Mouse (Mus musculus): ENCODE measurements around the gene Ptger4. TPM values are rescaled to one million over a fixed set of nuclear protein-coding genes. Genes with fewer than 3 reads are reported as not detected.
A peak's percentile ranks its signal among the peaks of the same experiment; 100 is the strongest.

Ptger4 gene
- polyA plus RNA-seq, 1 experiment from 2014 or later = 3.3 TPM

- Histone ChIP-seq H3K9me3 (ENCODE audit: control insufficient read depth, low read length) (no peaks in the 10 kb centered on the region), H3K4me2 (ENCODE audit: low read length) (no peak overlapping the region), H3K36me3 (ENCODE audit: control insufficient read depth, insufficient read depth, low read length) (peaks cover 29% of the 10 kb centered on the region), H3K27me3 (ENCODE audit: control insufficient read depth, insufficient read depth, low read length) (no peaks in the 10 kb centered on the region), H3K4me1 (ENCODE audit: control insufficient read depth in 2 of 2, insufficient read depth in 2 of 2, low read length in 2 of 2) (peaks cover 0 to 13% of the 10 kb centered on the region in 2 experiments; a peak in 2 of 4 replicates), H3K27ac (replicated peaks in 1 of 2; ENCODE audit: control insufficient read depth in 1 of 2, insufficient read depth in 1 of 2, low read depth in 2 of 2, low read length in 2 of 2) (no peak overlapping the region), H3K4me3 (ENCODE audit: control insufficient read depth in 1 of 2, insufficient read depth in 1 of 2, low read depth in 1 of 2, low read length in 2 of 2) (no peak overlapping the region), H3K9ac (ENCODE audit: low read length) (no peak overlapping the region)
- ATAC-seq (ENCODE audit: insufficient number of reproducible peaks, insufficient read depth, low FRiP score, low read depth) = no peak
- WGBS = 49% methylated on average over 4 of the region's 4 CpGs
These were observed 56.9 kb downstream of the Ptger4 start for GRCm38 (mm10) chr15:5187116-5187515.

DNA sequence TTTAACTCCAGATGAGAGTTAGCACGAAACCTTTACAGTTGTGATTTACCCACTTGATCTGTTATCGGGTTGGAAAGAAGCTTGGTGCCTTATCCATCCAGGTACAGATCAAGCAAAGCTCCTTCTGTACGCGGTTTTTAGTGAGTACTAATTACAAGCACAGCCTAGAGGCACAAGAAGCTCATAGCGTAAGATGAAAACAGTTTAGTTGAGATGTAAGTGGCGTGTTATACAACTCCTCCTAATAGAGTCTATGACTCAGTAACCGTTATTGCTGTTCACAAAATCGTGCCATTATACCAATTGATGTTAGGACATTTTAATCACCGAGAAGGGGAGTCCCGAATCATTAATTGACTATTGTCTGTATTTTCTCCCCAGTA lies 57.7 kb downstream of the Ptger4 start:
- H3K27ac ChIP-seq (replicated peaks in 1 of 2; ENCODE audit: control insufficient read depth in 1 of 2, insufficient read depth in 1 of 2, low read depth in 2 of 2, low read length in 2 of 2) = peak overlapping the region in 1 of 2 experiments; percentile 82; a peak in 2 of 4 replicates
- H3K4me3 ChIP-seq (ENCODE audit: control insufficient read depth in 1 of 2, insufficient read depth in 1 of 2, low read depth in 1 of 2, low read length in 2 of 2) = peak overlapping the region; percentile 77 to 90
- H3K36me3 ChIP-seq (ENCODE audit: control insufficient read depth, insufficient read depth, low read length) = peaks cover 22% of the 10 kb centered on the region
- no peaks in the 10 kb centered on the region for H3K27me3 ChIP-seq (ENCODE audit: control insufficient read depth, insufficient read depth, low read length)
- WGBS = 35% methylated on average over 10 of the region's 10 CpGs
- H3K9me3 ChIP-seq (ENCODE audit: control insufficient read depth, low read length) = no peaks in the 10 kb centered on the region
- H3K4me2 ChIP-seq (ENCODE audit: low read length) = peak overlapping the region; percentile 89
- no peak for ATAC-seq (ENCODE audit: insufficient number of reproducible peaks, insufficient read depth, low FRiP score, low read depth)
- peak overlapping the region; percentile 88 for H3K9ac ChIP-seq (ENCODE audit: low read length)
- H3K4me1 ChIP-seq (ENCODE audit: control insufficient read depth in 2 of 2, insufficient read depth in 2 of 2, low read length in 2 of 2) = peaks cover 0 to 13% of the 10 kb centered on the region in 2 experiments; a peak in 2 of 4 replicates

DNA sequence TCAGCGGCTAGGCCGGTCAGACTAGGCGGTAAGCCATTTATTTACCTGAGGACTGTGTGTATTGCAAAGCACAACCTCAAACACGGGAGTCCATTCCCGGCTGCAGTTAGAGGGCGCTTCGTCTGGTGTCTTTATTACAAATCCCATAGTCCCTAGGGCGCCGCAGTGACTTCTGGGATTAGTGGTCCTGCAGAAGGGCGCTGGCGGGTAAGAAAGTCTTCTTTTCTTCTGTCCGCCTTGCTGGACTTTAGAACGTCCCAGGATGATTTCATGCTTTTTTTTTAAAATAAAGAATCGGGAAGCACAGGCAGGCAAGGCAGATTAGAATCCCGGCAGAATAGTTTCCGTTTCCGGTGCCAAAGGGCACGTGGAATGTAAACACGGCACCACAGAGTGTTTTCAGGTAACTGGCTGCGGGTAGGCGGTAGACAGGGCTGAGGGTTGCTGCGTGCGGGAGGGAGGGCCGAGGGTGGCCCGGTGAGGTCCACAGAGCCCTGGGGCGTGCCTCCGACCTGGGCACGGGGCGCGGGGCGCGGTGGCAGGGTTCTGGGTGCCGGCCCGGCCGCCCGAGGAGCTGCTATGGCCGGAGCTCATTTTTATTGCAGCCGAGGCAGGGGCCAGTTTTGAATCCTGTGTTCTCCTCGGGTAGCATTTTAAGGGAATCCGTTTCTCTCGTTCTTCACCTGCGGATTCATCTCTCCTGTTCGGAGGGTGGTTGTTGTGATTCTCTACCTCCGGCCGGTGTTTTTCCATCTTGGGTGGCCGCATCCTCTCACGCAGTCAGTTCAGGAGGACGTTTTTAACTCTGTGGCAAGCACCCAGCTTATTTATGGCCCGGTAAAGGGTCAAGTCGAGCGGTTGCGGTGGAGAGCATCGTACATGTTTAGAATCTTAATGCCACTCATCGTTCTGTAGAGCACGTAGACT lies 58.4 kb downstream of the Ptger4 start, which contains the start of gene Ttc33:
Ttc33 (plus strand) TSS at position 160 of the 927 bp plus-strand sequence.
- ATAC-seq (ENCODE audit: insufficient number of reproducible peaks, insufficient read depth, low FRiP score, low read depth) = peak; percentile 70
- H3K27ac ChIP-seq (replicated peaks in 1 of 2; ENCODE audit: control insufficient read depth in 1 of 2, insufficient read depth in 1 of 2, low read depth in 2 of 2, low read length in 2 of 2) = peak within 1 kb of the TSS; percentile 82 to 83
- H3K4me3 ChIP-seq (ENCODE audit: control insufficient read depth in 1 of 2, insufficient read depth in 1 of 2, low read depth in 1 of 2, low read length in 2 of 2) = peak within 1 kb of the TSS; percentile 77 to 90
- H3K27me3 ChIP-seq (ENCODE audit: control insufficient read depth, insufficient read depth, low read length) = no peaks in the 10 kb centered on the region
- WGBS = under 1% methylated on average over 55 of the region's 55 CpGs
- H3K9ac ChIP-seq (ENCODE audit: low read length) = peak within 1 kb of the TSS; percentile 88
- peaks cover 0 to 13% of the 10 kb centered on the region in 2 experiments; a peak in 2 of 4 replicates for H3K4me1 ChIP-seq (ENCODE audit: control insufficient read depth in 2 of 2, insufficient read depth in 2 of 2, low read length in 2 of 2)
- peaks cover 16% of the 10 kb centered on the region for H3K36me3 ChIP-seq (ENCODE audit: control insufficient read depth, insufficient read depth, low read length)
- no peaks in the 10 kb centered on the region for H3K9me3 ChIP-seq (ENCODE audit: control insufficient read depth, low read length)
- peak within 1 kb of the TSS; percentile 89 for H3K4me2 ChIP-seq (ENCODE audit: low read length)

DNA sequence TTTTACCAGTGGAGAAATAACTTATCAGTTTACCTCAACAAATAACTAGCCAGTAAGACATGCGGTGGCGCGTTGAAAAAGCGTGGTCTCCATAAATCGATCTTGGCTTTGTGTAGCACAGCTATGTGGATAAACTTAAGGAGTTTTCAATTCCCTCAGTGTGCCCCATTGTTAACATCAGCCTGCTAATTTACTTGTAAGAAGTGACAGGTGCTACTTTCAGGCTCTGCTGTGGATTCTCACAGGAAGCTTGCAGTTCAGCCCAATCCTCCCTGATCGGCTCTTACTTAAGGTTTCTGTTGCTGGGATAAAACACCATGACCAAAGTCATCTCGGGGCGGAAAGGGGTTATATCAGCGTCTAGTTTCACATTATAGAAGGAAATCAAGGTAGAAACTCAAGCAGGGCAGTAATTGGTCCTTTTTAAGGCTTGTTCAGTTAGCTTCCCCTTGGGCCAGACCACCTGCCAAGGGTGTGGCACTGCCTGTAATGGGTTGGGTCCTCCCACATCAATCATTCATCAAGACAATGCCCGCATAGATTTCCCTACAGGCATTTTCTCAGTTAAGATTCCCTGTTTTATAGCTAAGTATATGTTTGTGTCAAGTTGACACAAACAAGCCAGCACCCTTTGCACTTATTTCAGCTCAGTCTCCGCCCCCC lies 59.2 kb downstream of the Ptger4 start:
- Histone ChIP-seq H3K4me3 (ENCODE audit: control insufficient read depth in 1 of 2, insufficient read depth in 1 of 2, low read depth in 1 of 2, low read length in 2 of 2) (peak overlapping the region; percentile 77 to 90), H3K9me3 (ENCODE audit: control insufficient read depth, low read length) (no peaks in the 10 kb centered on the region), H3K9ac (ENCODE audit: low read length) (peak overlapping the region; percentile 88), H3K27ac (replicated peaks in 1 of 2; ENCODE audit: control insufficient read depth in 1 of 2, insufficient read depth in 1 of 2, low read depth in 2 of 2, low read length in 2 of 2) (peak overlapping the region in 1 of 2 experiments; percentile 82; a peak in 2 of 4 replicates), H3K36me3 (ENCODE audit: control insufficient read depth, insufficient read depth, low read length) (peaks cover 14% of the 10 kb centered on the region), H3K4me1 (ENCODE audit: control insufficient read depth in 2 of 2, insufficient read depth in 2 of 2, low read length in 2 of 2) (peaks cover 0 to 13% of the 10 kb centered on the region in 2 experiments; a peak in 2 of 4 replicates), H3K4me2 (ENCODE audit: low read length) (peak overlapping the region; percentile 89), H3K27me3 (ENCODE audit: control insufficient read depth, insufficient read depth, low read length) (no peaks in the 10 kb centered on the region)
- no peak for ATAC-seq (ENCODE audit: insufficient number of reproducible peaks, insufficient read depth, low FRiP score, low read depth)
- WGBS = 42% methylated on average over 11 of the region's 11 CpGs

- ATAC-seq (ENCODE audit: insufficient number of reproducible peaks, insufficient read depth, low FRiP score, low read depth) = no peak
These were observed 70.7 kb downstream of the Ptger4 start for GRCm38 (mm10) chr15:5173217-5173820.

GRCm38 (mm10) chr15:5165121-5165773 lies 78.7 kb downstream of the Ptger4 start:
- no peak overlapping the region for H3K4me2 ChIP-seq (ENCODE audit: low read length)
- no peaks in the 10 kb centered on the region for H3K9me3 ChIP-seq (ENCODE audit: control insufficient read depth, low read length)
- no peak overlapping the region for H3K9ac ChIP-seq (ENCODE audit: low read length)
- no peaks in the 10 kb centered on the region for H3K27me3 ChIP-seq (ENCODE audit: control insufficient read depth, insufficient read depth, low read length)
- H3K36me3 ChIP-seq (ENCODE audit: control insufficient read depth, insufficient read depth, low read length) = peaks cover 71% of the 10 kb centered on the region
- no peak overlapping the region for H3K27ac ChIP-seq (replicated peaks in 1 of 2; ENCODE audit: control insufficient read depth in 1 of 2, insufficient read depth in 1 of 2, low read depth in 2 of 2, low read length in 2 of 2)
- WGBS = 71% methylated on average over 12 of the region's 12 CpGs
- H3K4me1 ChIP-seq (ENCODE audit: control insufficient read depth in 2 of 2, insufficient read depth in 2 of 2, low read length in 2 of 2) = 0 out of 4 replicates have a peak, but pooled peaks cover 0 to 3% of the 10 kb centered on the region in 2 experiments
- H3K4me3 ChIP-seq (ENCODE audit: control insufficient read depth in 1 of 2, insufficient read depth in 1 of 2, low read depth in 1 of 2, low read length in 2 of 2) = no peak overlapping the region
- ATAC-seq (ENCODE audit: insufficient number of reproducible peaks, insufficient read depth, low FRiP score, low read depth) = no peak

More at GRCm38 (mm10) chr15:5173217-5173820, 70.7 kb downstream of the Ptger4 start:
- no peak overlapping the region for H3K4me3 ChIP-seq (ENCODE audit: control insufficient read depth in 1 of 2, insufficient read depth in 1 of 2, low read depth in 1 of 2, low read length in 2 of 2)
- WGBS = 86% methylated on average over 12 of the region's 12 CpGs
- H3K27me3 ChIP-seq (ENCODE audit: control insufficient read depth, insufficient read depth, low read length) = no peaks in the 10 kb centered on the region
- H3K4me1 ChIP-seq (ENCODE audit: control insufficient read depth in 2 of 2, insufficient read depth in 2 of 2, low read length in 2 of 2) = no peaks in the 10 kb centered on the region
- H3K9ac ChIP-seq (ENCODE audit: low read length) = no peak overlapping the region
- no peak overlapping the region for H3K27ac ChIP-seq (replicated peaks in 1 of 2; ENCODE audit: control insufficient read depth in 1 of 2, insufficient read depth in 1 of 2, low read depth in 2 of 2, low read length in 2 of 2)
- no peaks in the 10 kb centered on the region for H3K9me3 ChIP-seq (ENCODE audit: control insufficient read depth, low read length)
- H3K4me2 ChIP-seq (ENCODE audit: low read length) = no peak overlapping the region
- H3K36me3 ChIP-seq (ENCODE audit: control insufficient read depth, insufficient read depth, low read length) = peaks cover 78% of the 10 kb centered on the region

DNA sequence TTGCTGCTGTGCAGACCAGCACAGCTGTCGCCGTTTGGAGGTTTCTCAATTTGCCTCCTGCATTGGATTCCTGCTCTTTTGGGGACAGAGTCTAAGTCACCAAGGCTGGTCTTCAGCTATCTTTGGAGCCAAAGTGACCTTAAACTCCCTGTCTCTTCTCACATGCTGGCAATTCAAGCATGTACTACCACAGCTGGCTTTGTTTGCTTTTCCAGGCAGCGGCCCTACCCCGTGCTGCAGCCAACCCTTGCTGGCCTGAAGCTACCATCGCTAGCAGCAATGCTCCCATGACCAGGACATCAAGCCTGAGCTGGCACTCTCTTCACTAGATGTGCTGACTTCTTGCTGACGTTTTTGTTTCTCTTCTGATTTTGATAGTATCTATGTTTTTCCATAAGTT lies 85.2 kb downstream of the Ptger4 start:
- H3K27ac ChIP-seq (replicated peaks in 1 of 2; ENCODE audit: control insufficient read depth in 1 of 2, insufficient read depth in 1 of 2, low read depth in 2 of 2, low read length in 2 of 2) = no peak overlapping the region
- no peak for ATAC-seq (ENCODE audit: insufficient number of reproducible peaks, insufficient read depth, low FRiP score, low read depth)

More for the DNA sequence above, 85.2 kb downstream of the Ptger4 start:
- Histone ChIP-seq H3K27me3 (ENCODE audit: control insufficient read depth, insufficient read depth, low read length) (no peaks in the 10 kb centered on the region), H3K4me2 (ENCODE audit: low read length) (no peak overlapping the region), H3K4me3 (ENCODE audit: control insufficient read depth in 1 of 2, insufficient read depth in 1 of 2, low read depth in 1 of 2, low read length in 2 of 2) (no peak overlapping the region), H3K4me1 (ENCODE audit: control insufficient read depth in 2 of 2, insufficient read depth in 2 of 2, low read length in 2 of 2) (peaks cover 10 to 20% of the 10 kb centered on the region in 2 experiments), H3K9ac (ENCODE audit: low read length) (no peak overlapping the region), H3K36me3 (ENCODE audit: control insufficient read depth, insufficient read depth, low read length) (peaks cover 15% of the 10 kb centered on the region), H3K9me3 (ENCODE audit: control insufficient read depth, low read length) (no peaks in the 10 kb centered on the region)
- WGBS = 58% methylated on average over 6 of the region's 6 CpGs
